Mouse (Mus musculus): Measurements from ENCODE around the gene Bglap. TPM values are rescaled to one million over a fixed set of nuclear protein-coding genes. Genes with fewer than 3 reads are reported as not detected.

Bglap gene
- total and polyA plus RNA-seq, 3 experiments: not detected

DNA sequence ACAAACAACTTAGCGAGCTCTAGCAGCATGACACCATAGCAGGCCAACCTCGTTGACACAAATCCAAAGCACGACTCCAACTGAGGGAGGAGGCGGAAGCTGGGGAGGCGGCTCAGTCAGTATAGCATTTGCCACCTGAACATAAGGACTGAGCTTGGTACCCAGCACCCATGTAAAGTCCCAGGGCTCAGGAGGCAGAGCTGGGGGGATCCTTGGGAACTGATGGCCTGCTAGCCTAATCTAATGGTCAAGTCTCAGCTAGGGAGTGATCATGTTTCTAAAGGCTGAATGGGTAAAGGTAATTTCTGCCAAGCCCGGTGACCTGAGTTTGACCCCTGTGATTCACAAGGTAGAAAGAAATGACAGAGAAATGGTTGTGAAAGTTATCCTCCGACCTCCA, 23.3 kb upstream of the Bglap start:
- no peak for DNase-seq (ENCODE audit: extremely low read depth)
- no peak overlapping the region for H3K4me3 ChIP-seq (replicated peaks in 1 of 3; ENCODE audit: low read depth in 2 of 3, low read length in 2 of 3, poor library complexity in 1 of 3)
- no peak for TF ChIP-seq MYC (IDR thresholded peaks at IDR 0.05; ENCODE audit: low read depth, low read length)
- TF ChIP-seq MEF2A (IDR thresholded peaks at IDR 0.05; ENCODE audit: borderline replicate concordance, low read depth, low read length): no peak
- 0 out of 2 replicates have a peak, but pooled peaks have one; percentile 1 for TF ChIP-seq SIN3A (IDR thresholded peaks at IDR 0.05; ENCODE audit: low read length)

DNA sequence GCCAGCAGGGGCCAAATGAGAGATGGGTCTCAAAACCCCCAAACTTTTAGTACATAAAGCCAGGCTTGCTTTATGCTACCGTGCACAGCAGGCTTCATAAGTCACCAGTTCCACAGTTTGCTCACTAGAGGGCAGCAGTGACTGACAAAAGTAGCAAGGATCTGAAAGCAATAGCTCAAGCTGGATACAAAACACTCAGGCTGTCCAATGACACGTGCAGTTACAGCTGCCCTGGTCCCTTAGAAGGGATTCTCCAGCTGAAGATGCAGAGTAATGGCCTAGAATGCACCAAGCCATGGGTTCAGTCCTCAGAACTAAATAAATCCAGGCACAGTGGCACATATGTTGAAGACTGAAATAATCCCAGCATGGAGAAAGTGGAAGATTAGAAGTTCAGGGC, 22.8 kb upstream of the Bglap start:
- H3K27me3 ChIP-seq (replicated peaks): no peaks in the 10 kb centered on the region
- peaks cover 25% of the 10 kb centered on the region; the same call in 1 of the 2 replicates for H3K79me2 ChIP-seq (replicated peaks; ENCODE audit: control insufficient read depth, extremely low read depth, insufficient read depth, poor library complexity, severe bottlenecking)
- no peak overlapping the region for H3K9ac ChIP-seq (ENCODE audit: insufficient read depth, low read depth)
- no peak overlapping the region for H3K4me3 ChIP-seq (replicated peaks in 1 of 3; ENCODE audit: low read depth in 2 of 3, low read length in 2 of 3, poor library complexity in 1 of 3)
- no peak overlapping the region for H3K4me2 ChIP-seq (ENCODE audit: insufficient read depth, low read depth, poor library complexity, severe bottlenecking)
- DNase-seq (ENCODE audit: extremely low read depth): peak; percentile 87
- H3K4me1 ChIP-seq (ENCODE audit: control insufficient read depth in 1 of 2, insufficient read depth in 2 of 2): peaks cover 8 to 49% of the 10 kb centered on the region in 2 experiments
- H3K9me3 ChIP-seq (replicated peaks; ENCODE audit: low read length): no peaks in the 10 kb centered on the region
- TF ChIP-seq MEF2A (IDR thresholded peaks at IDR 0.05; ENCODE audit: borderline replicate concordance, low read depth, low read length): no peak
- TF ChIP-seq CTCF (conservative IDR thresholded peaks at IDR 0.05 in 1 of 2, IDR thresholded peaks at IDR 0.05 in 1 of 2; ENCODE audit: low read depth in 2 of 2, low read length in 2 of 2): peak; percentile 82 to 97
- TF ChIP-seq MYC (IDR thresholded peaks at IDR 0.05; ENCODE audit: low read depth, low read length): peak; percentile 89
- no peak for TF ChIP-seq RCOR1 (conservative IDR thresholded peaks at IDR 0.05; ENCODE audit: low read depth, low read length)
- TF ChIP-seq MAFK (IDR thresholded peaks at IDR 0.05; ENCODE audit: insufficient replicate concordance, low read length): no peak
- TF ChIP-seq BHLHE40 (IDR thresholded peaks at IDR 0.05; ENCODE audit: low read depth, low read length): peak; percentile 88
- TF ChIP-seq EP300 (IDR thresholded peaks at IDR 0.05; ENCODE audit: low read length): no peak
- TF ChIP-seq NELFE (IDR thresholded peaks at IDR 0.05; ENCODE audit: low read depth, low read length): no peak
- no peak for TF ChIP-seq TBP (conservative IDR thresholded peaks at IDR 0.05; ENCODE audit: low read depth, low read length)
- peak; percentile 51; the same call in 1 of the 2 replicates for TF ChIP-seq SIN3A (IDR thresholded peaks at IDR 0.05; ENCODE audit: low read length)
- TF ChIP-seq USF2 (conservative IDR thresholded peaks at IDR 0.05; ENCODE audit: low read depth, low read length): no peak
- no peak for TF ChIP-seq IRF4 (IDR thresholded peaks at IDR 0.05; ENCODE audit: low read depth, low read length)
- no peak for TF ChIP-seq ZNF384 (IDR thresholded peaks at IDR 0.05; ENCODE audit: low read depth, low read length)
- TF ChIP-seq JUN (IDR thresholded peaks at IDR 0.05; ENCODE audit: insufficient read depth, low read depth, low read length): no peak
- no peak for TF ChIP-seq POLR2A (IDR thresholded peaks at IDR 0.05; ENCODE audit: low read depth, low read length)
- TF ChIP-seq ZMIZ1 (IDR thresholded peaks at IDR 0.05; ENCODE audit: low read depth, low read length): no peak
- TF ChIP-seq ZC3H11A (IDR thresholded peaks at IDR 0.05; ENCODE audit: low read depth, low read length): peak; percentile 28; the same call in 1 of the 2 replicates
- no peak for TF ChIP-seq TCF12 (IDR thresholded peaks at IDR 0.05; ENCODE audit: low read depth, low read length)
- TF ChIP-seq SMC3 (IDR thresholded peaks at IDR 0.05; ENCODE audit: low read depth, low read length): peak; percentile 88
- peak; percentile 85 for TF ChIP-seq MAX (IDR thresholded peaks at IDR 0.05; ENCODE audit: low read length)
- TF ChIP-seq RAD21 (IDR thresholded peaks at IDR 0.05; ENCODE audit: low read depth, low read length): peak; percentile 97
- TF ChIP-seq KAT2A (IDR thresholded peaks at IDR 0.05; ENCODE audit: insufficient replicate concordance, low read length): no peak
- peak; percentile 82 for TF ChIP-seq MXI1 (IDR thresholded peaks at IDR 0.05; ENCODE audit: low read depth, low read length)
- peaks cover 12 to 56% of the 10 kb centered on the region in 2 experiments for H3K36me3 ChIP-seq (replicated peaks in 1 of 2; ENCODE audit: control insufficient read depth in 1 of 2, insufficient read depth in 1 of 2, low read length in 1 of 2)
- dilution Hi-C loops (cut with MboI; ENCODE audit: extremely low pct_ligation_motif_present, extremely low pct_unique_long_range_greater_than_20kb, low sequenced_read_pairs): no loop called here
- H3K27ac ChIP-seq (ENCODE audit: insufficient read depth, low read depth): no peak overlapping the region
- in situ Hi-C loops (cut with MboI; ENCODE audit: low pct_ligation_motif_present, low pct_unique_long_range_greater_than_20kb, low sequenced_read_pairs): loop anchor here (5.0 kb wide), 2 partner anchors 55 to 115 kb away; partner anchors contain the start of gene Sema4a

More for the DNA sequence above, 23.3 kb upstream of the Bglap start:
- peaks cover 15 to 56% of the 10 kb centered on the region in 2 experiments for H3K36me3 ChIP-seq (replicated peaks in 1 of 2; ENCODE audit: control insufficient read depth in 1 of 2, insufficient read depth in 1 of 2, low read length in 1 of 2)
- H3K9me3 ChIP-seq (replicated peaks; ENCODE audit: low read length): no peaks in the 10 kb centered on the region
- H3K4me1 ChIP-seq (ENCODE audit: control insufficient read depth in 1 of 2, insufficient read depth in 2 of 2): peaks cover 8 to 44% of the 10 kb centered on the region in 2 experiments
- no peak overlapping the region for H3K4me2 ChIP-seq (ENCODE audit: insufficient read depth, low read depth, poor library complexity, severe bottlenecking)
- dilution Hi-C loops (cut with MboI; ENCODE audit: extremely low pct_ligation_motif_present, extremely low pct_unique_long_range_greater_than_20kb, low sequenced_read_pairs) (no loop called here), in situ Hi-C loops (cut with MboI; ENCODE audit: low pct_ligation_motif_present, low pct_unique_long_range_greater_than_20kb, low sequenced_read_pairs) (loop anchor here (5.0 kb wide), 2 partner anchors 55 to 115 kb away; partner anchors contain the start of gene Sema4a)
- no peaks in the 10 kb centered on the region for H3K27me3 ChIP-seq (replicated peaks)
- H3K79me2 ChIP-seq (replicated peaks; ENCODE audit: control insufficient read depth, extremely low read depth, insufficient read depth, poor library complexity, severe bottlenecking): peaks cover 24% of the 10 kb centered on the region; the same call in 1 of the 2 replicates
- no peak overlapping the region for H3K9ac ChIP-seq (ENCODE audit: insufficient read depth, low read depth)
- H3K27ac ChIP-seq (ENCODE audit: insufficient read depth, low read depth): no peak overlapping the region

All from CH12.LX (cell line).